Mouse (Mus musculus): ENCODE measurements at regions not wholly inside any gene's neighbourhood (a gene's known extent, or its start where the extent isn't known, plus 50 kb on each side); places are given as distances from the start of the nearest gene placed in this dataset.

GRCm38 (mm10) chr14:102038145-102038544, 308.4 kb downstream of the Lmo7 start:
- TF ChIP-seq POLR2A (IDR thresholded peaks at IDR 0.05; ENCODE audit: low read depth, low read length): no peak
- TF ChIP-seq CTCF (IDR thresholded peaks at IDR 0.05; ENCODE audit: extremely low read depth, insufficient read depth, insufficient read length, insufficient replicate concordance): no peak
